Mouse (Mus musculus) MEL (cell line): ENCODE data around the gene Arid1a. TPM values are rescaled to one million over a fixed set of nuclear protein-coding genes. Genes with fewer than 3 reads are reported as not detected.

Experiments
- DNase-seq: peaks from one replicate; pipeline ENCODE4 v3.0.0; 2011; ENCODE audit warnings: low read depth, low spot score
- H3K27ac ChIP-seq: 2 replicates; pipeline ENCODE4 v1.5.1; 2012; ENCODE audit warnings: low read depth, mild to moderate bottlenecking, control low read depth, low read length, moderate library complexity; ENCODE audit not compliant: control insufficient read depth
- H3K27me3 ChIP-seq, 2 experiments: fragments of 150-350 bp in 1 of 2; sonication (generic) in 1 of 2; 2 replicates each; pipeline ENCODE4 v1.6.1; 2012; ENCODE audit warnings: low read length in 2 of 2, mild to moderate bottlenecking in 2 of 2, improper control_type of control experiment in 1 of 2, moderate library complexity in 1 of 2; ENCODE audit not compliant: insufficient read depth in 2 of 2, control insufficient read depth in 1 of 2
- H3K36me3 ChIP-seq, 2 experiments: 2 replicates each; pipeline ENCODE4 v1.6.1; 2012 to 2014; ENCODE audit warnings: low read length in 2 of 2, improper control_type of control experiment in 1 of 2, inconsistent platforms in 1 of 2, mild to moderate bottlenecking in 1 of 2; ENCODE audit not compliant: insufficient read depth in 2 of 2, control insufficient read depth in 1 of 2
- H3K4me1 ChIP-seq, 2 experiments: fragments of 150-350 bp in 1 of 2; sonication (generic) in 1 of 2; 2 replicates each; pipeline ENCODE4 v1.6.1; 2012; ENCODE audit warnings: low read length in 2 of 2, improper control_type of control experiment in 1 of 2, mild to moderate bottlenecking in 1 of 2; ENCODE audit not compliant: insufficient read depth in 2 of 2, control insufficient read depth in 1 of 2
- H3K4me3 ChIP-seq, 2 experiments: fragments of 150-350 bp in 1 of 2; sonication (generic) in 1 of 2; 2 replicates each; pipeline ENCODE4 v1.5.1; 2012; ENCODE audit warnings: low read depth in 2 of 2, low read length in 2 of 2, mild to moderate bottlenecking in 2 of 2, moderate library complexity in 2 of 2, control low read depth in 1 of 2, improper control_type of control experiment in 1 of 2; ENCODE audit not compliant: control insufficient read depth in 1 of 2, insufficient read depth in 1 of 2
- H3K79me2 ChIP-seq: 2 replicates; pipeline ENCODE4 v1.6.1; 2012; ENCODE audit warnings: mild to moderate bottlenecking, low read length, moderate library complexity; ENCODE audit not compliant: control insufficient read depth, poor library complexity, insufficient read depth
- H3K9ac ChIP-seq: 2 replicates; pipeline ENCODE4 v1.6.1; 2012; ENCODE audit warnings: low read depth, mild to moderate bottlenecking, control low read depth, low read length, moderate library complexity; ENCODE audit not compliant: control insufficient read depth, poor library complexity, severe bottlenecking
- H3K9me3 ChIP-seq: fragments of 150-350 bp; sonication (generic); replicated peaks from 2 replicates; pipeline ENCODE4 v1.6.1; 2012; ENCODE audit warnings: mild to moderate bottlenecking, low read length, improper control_type of control experiment, moderate library complexity; ENCODE audit not compliant: insufficient read depth
- BHLHE40 ChIP-seq: IDR thresholded peaks from 2 replicates; pipeline ENCODE4 v1.6.1; 2012; ENCODE audit warnings: low read depth, mild to moderate bottlenecking, inconsistent platforms, low read length, improper control_type of control experiment, borderline replicate concordance
- CTCF ChIP-seq, 3 experiments: IDR thresholded peaks in 2 of 3; conservative IDR thresholded peaks in 1 of 3; 2 replicates each; pipeline ENCODE4 v1.5.1; 2011 to 2012; ENCODE audit warnings: low read length in 3 of 3, low read depth in 2 of 3, mild to moderate bottlenecking in 2 of 3, improper control_type of control experiment in 1 of 3, inconsistent platforms in 1 of 3, mixed read lengths in 1 of 3, moderate library complexity in 1 of 3; ENCODE audit not compliant: control insufficient read depth in 1 of 3, insufficient read depth in 1 of 3, poor library complexity in 1 of 3, severe bottlenecking in 1 of 3
- E2F4 ChIP-seq: IDR thresholded peaks from 2 replicates; pipeline ENCODE4 v1.6.1; 2011; ENCODE audit warnings: low read depth, low read length, improper control_type of control experiment, borderline replicate concordance
- EP300 ChIP-seq, 2 experiments: IDR thresholded peaks; 2 replicates each; pipeline ENCODE4 v1.6.1; 2011; ENCODE audit warnings: improper control_type of control experiment in 2 of 2, low read length in 2 of 2, low read depth in 1 of 2, mild to moderate bottlenecking in 1 of 2
- JUND ChIP-seq: IDR thresholded peaks from 2 replicates; pipeline ENCODE4 v1.6.1; 2011; ENCODE audit warnings: low read depth, mild to moderate bottlenecking, improper control_type of control experiment, low read length
- MAX ChIP-seq: IDR thresholded peaks from 2 replicates; pipeline ENCODE4 v1.6.1; 2011; ENCODE audit warnings: low read length, improper control_type of control experiment
- MAZ ChIP-seq: IDR thresholded peaks from 2 replicates; pipeline ENCODE4 v1.6.1; 2012; ENCODE audit warnings: low read depth, mild to moderate bottlenecking, inconsistent platforms, low read length, improper control_type of control experiment
- MXI1 ChIP-seq: IDR thresholded peaks from 2 replicates; pipeline ENCODE4 v1.6.1; 2011; ENCODE audit warnings: mild to moderate bottlenecking, low read depth, low read length, improper control_type of control experiment
- MYC ChIP-seq: IDR thresholded peaks from 2 replicates; pipeline ENCODE4 v1.6.1; 2011; ENCODE audit warnings: low read depth, mild to moderate bottlenecking, low read length, improper control_type of control experiment, moderate library complexity
- NELFE ChIP-seq: IDR thresholded peaks from 2 replicates; pipeline ENCODE4 v1.6.1; 2011; ENCODE audit warnings: low read depth, low read length, improper control_type of control experiment
- NRF1 ChIP-seq: IDR thresholded peaks from 2 replicates; pipeline ENCODE4 v1.6.1; 2014; ENCODE audit warnings: low read depth, mild to moderate bottlenecking, inconsistent platforms, low read length, improper control_type of control experiment, moderate library complexity; ENCODE audit not compliant: poor library complexity, insufficient read depth, severe bottlenecking
- POLR2A ChIP-seq, 2 experiments: IDR thresholded peaks; 2 replicates each; pipeline ENCODE4 v1.6.1; 2011 to 2012; ENCODE audit warnings: low read length in 2 of 2, mild to moderate bottlenecking in 2 of 2, control low read depth in 1 of 2, improper control_type of control experiment in 1 of 2, low read depth in 1 of 2, moderate library complexity in 1 of 2; ENCODE audit not compliant: control insufficient read depth in 1 of 2, insufficient read depth in 1 of 2, poor library complexity in 1 of 2
- RCOR1 ChIP-seq: IDR thresholded peaks from 2 replicates; pipeline ENCODE4 v1.6.1; 2012; ENCODE audit warnings: low read depth, mild to moderate bottlenecking, inconsistent platforms, low read length, improper control_type of control experiment
- SMC3 ChIP-seq: IDR thresholded peaks from 2 replicates; pipeline ENCODE4 v1.6.1; 2011; ENCODE audit warnings: low read depth, low read length, improper control_type of control experiment
- TBP ChIP-seq: IDR thresholded peaks from 2 replicates; pipeline ENCODE4 v1.8.0; 2011; ENCODE audit warnings: low read depth, low read length, improper control_type of control experiment
- TCF12 ChIP-seq: IDR thresholded peaks from 2 replicates; pipeline ENCODE4 v1.6.1; 2014; ENCODE audit warnings: low read depth, mild to moderate bottlenecking, inconsistent platforms, low read length, improper control_type of control experiment, moderate library complexity
- UBTF ChIP-seq: IDR thresholded peaks from 2 replicates; pipeline ENCODE4 v1.6.1; 2012; ENCODE audit warnings: low read depth, mild to moderate bottlenecking, inconsistent platforms, low read length, improper control_type of control experiment, moderate library complexity, borderline replicate concordance; ENCODE audit not compliant: insufficient read depth
- USF1 ChIP-seq: IDR thresholded peaks from 2 replicates; pipeline ENCODE4 v1.6.1; 2014; ENCODE audit warnings: low read depth, mild to moderate bottlenecking, inconsistent platforms, low read length, improper control_type of control experiment, moderate library complexity
- ZC3H11A ChIP-seq: IDR thresholded peaks from 2 replicates; pipeline ENCODE4 v1.6.1; 2012; ENCODE audit warnings: low read depth, mild to moderate bottlenecking, inconsistent platforms, low read length, improper control_type of control experiment
- ZKSCAN1 ChIP-seq: IDR thresholded peaks from 2 replicates; pipeline ENCODE4 v1.6.1; 2012; ENCODE audit warnings: low read depth, mild to moderate bottlenecking, inconsistent platforms, low read length, improper control_type of control experiment, moderate library complexity
- polyA plus RNA-seq, 2 experiments: library from polyadenylated mRNA; stranded (reverse) in 1 of 2; unstranded in 1 of 2; fragments of >175 nt in 1 of 2; fragments of >200 nt in 1 of 2; gene quantifications; 2 replicates each; pipeline versions ENCODE4 v1.2.1 to v1.2.4; 2012; ENCODE audit warnings: low replicate concordance in 2 of 2, low read depth in 1 of 2; ENCODE audit not compliant: insufficient read length in 2 of 2, insufficient read depth in 1 of 2, missing spikeins in 1 of 2
- total RNA-seq: library from RNA; depleted of rRNA; stranded (reverse); fragments of 300-350 nt; gene quantifications from 2 replicates; pipeline ENCODE4 v1.2.3, GENCODE M21; 2012

The Arid1a gene
- total and polyA plus RNA-seq, 3 experiments = 18.1 to 83.3 (median 70.6) TPM

DNA sequence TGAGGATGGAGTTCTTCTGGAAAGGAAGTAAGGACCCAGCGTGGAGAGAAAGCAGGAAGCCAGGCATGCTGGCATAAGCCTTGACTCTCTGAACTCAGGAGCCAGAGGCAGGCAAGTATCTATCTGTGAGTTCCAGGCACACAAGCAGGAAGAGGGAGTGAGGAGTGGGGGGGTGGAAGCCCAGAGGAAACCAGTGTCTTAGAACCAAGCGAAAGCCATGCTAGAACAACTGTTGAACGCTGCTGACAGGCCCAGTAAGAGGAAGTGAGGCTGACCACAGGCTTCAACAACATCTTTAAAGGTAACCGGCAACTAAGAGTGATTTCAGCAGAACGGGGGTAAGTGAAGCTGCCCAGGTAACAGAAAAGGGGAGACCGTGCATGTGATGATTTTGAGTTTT lies 90.4 kb downstream of the Arid1a start (continued):
- TF ChIP-seq POLR2A (IDR thresholded peaks at IDR 0.05; ENCODE audit: control insufficient read depth in 1 of 2, insufficient read depth in 1 of 2, low read depth in 1 of 2, low read length in 2 of 2, poor library complexity in 1 of 2) (no peak), JUND (no peak), E2F4 (no peak), SMC3 (no peak), RCOR1 (no peak)

- no peak overlapping the region for H3K27ac ChIP-seq
Observed at GRCm38 (mm10) chr4:133665118-133665517, 91.5 kb downstream of the Arid1a start.

GRCm38 (mm10) chr4:133662945-133663344 lies 93.6 kb downstream of the Arid1a start:
- peaks cover 0 to 9% of the 10 kb centered on the region in 2 experiments; a peak in 3 of 4 replicates for H3K36me3 ChIP-seq
- H3K9me3 ChIP-seq = no peaks in the 10 kb centered on the region
- H3K4me3 ChIP-seq = no peak overlapping the region
- no peak overlapping the region for H3K9ac ChIP-seq
- H3K27me3 ChIP-seq = no peaks in the 10 kb centered on the region
- peaks cover 4 to 25% of the 10 kb centered on the region in 2 experiments for H3K4me1 ChIP-seq
- DNase-seq = no peak
- H3K27ac ChIP-seq = no peak overlapping the region
- no peaks in the 10 kb centered on the region; the same call in 1 of the 2 replicates for H3K79me2 ChIP-seq
- no peak for TF ChIP-seq E2F4
- no peak for TF ChIP-seq ZC3H11A
- no peak for TF ChIP-seq MYC
- no peak for TF ChIP-seq USF1
- TF ChIP-seq UBTF = peak; percentile 94; the same call in 1 of the 2 replicates
- no peak for TF ChIP-seq ZKSCAN1
- TF ChIP-seq TBP = peak; percentile 96
- TF ChIP-seq, all 39 proteins: peak for 2

More at GRCm38 (mm10) chr4:133665118-133665517, 91.5 kb downstream of the Arid1a start:
- Histone ChIP-seq H3K36me3 (peaks cover 0 to 14% of the 10 kb centered on the region in 2 experiments; a peak in 3 of 4 replicates), H3K9me3 (no peaks in the 10 kb centered on the region), H3K4me1 (peaks cover 4 to 26% of the 10 kb centered on the region in 2 experiments; a peak in 3 of 4 replicates), H3K4me3 (no peak overlapping the region), H3K9ac (no peak overlapping the region), H3K27me3 (no peaks in the 10 kb centered on the region), H3K79me2 (no peaks in the 10 kb centered on the region; the same call in 1 of the 2 replicates)
- TF ChIP-seq MAX (no peak), NRF1 (no peak), MAZ (no peak), MXI1 (no peak), BHLHE40 (no peak), EP300 (IDR thresholded peaks at IDR 0.05; ENCODE audit: low read depth in 1 of 2, low read length in 2 of 2) (no peak), TCF12 (no peak), CTCF (IDR thresholded peaks at IDR 0.05 in 2 of 3, conservative IDR thresholded peaks at IDR 0.05 in 1 of 3; ENCODE audit: control insufficient read depth in 1 of 3, insufficient read depth in 1 of 3, low read depth in 2 of 3, low read length in 3 of 3, poor library complexity in 1 of 3, severe bottlenecking in 1 of 3) (no peak), NELFE (no peak), RCOR1 (no peak)
- no peak for DNase-seq
